Mouse (Mus musculus): ENCODE measurements around the gene BC004004. TPM values are rescaled to one million over a fixed set of nuclear protein-coding genes. Genes with fewer than 3 reads are reported as not detected.
"Not testable (repeated sequence)": the region's sequence is repeated elsewhere in the genome, so short reads cannot be mapped to it uniquely, and the experiment has no call there.

BC004004 gene
- polyA plus RNA-seq, 1 experiment from 2014 or later: 82.2 TPM

- Histone ChIP-seq H3K9ac (ENCODE audit: low read length) (no peak overlapping the region), H3K4me2 (ENCODE audit: low read depth, low read length) (no peak overlapping the region), H3K9me3 (ENCODE audit: control insufficient read depth, low read length) (peaks cover 5% of the 10 kb centered on the region; the same call in 1 of the 2 replicates), H3K27ac (ENCODE audit: low read length) (no peak overlapping the region), H3K4me1 (replicated peaks; ENCODE audit: control insufficient read depth, insufficient read depth, low read length) (no peaks in the 10 kb centered on the region), H3K27me3 (ENCODE audit: control insufficient read depth, insufficient read depth, low read depth, low read length) (no peaks in the 10 kb centered on the region), H3K4me3 (ENCODE audit: low read length) (no peak overlapping the region), H3K36me3 (ENCODE audit: control insufficient read depth, insufficient read depth, low read length) (no peaks in the 10 kb centered on the region)
- WGBS: 84% methylated on average over 2 of the region's 2 CpGs
- ATAC-seq (ENCODE audit: low read depth): no peak
These were observed 43.5 kb downstream of the BC004004 start for GRCm38 (mm10) chr17:29312082-29312481.

GRCm38 (mm10) chr17:29313300-29313699 lies 44.7 kb downstream of the BC004004 start:
- H3K4me1 ChIP-seq (replicated peaks; ENCODE audit: control insufficient read depth, insufficient read depth, low read length): no peaks in the 10 kb centered on the region
- H3K36me3 ChIP-seq (ENCODE audit: control insufficient read depth, insufficient read depth, low read length): no peaks in the 10 kb centered on the region
- no peak overlapping the region for H3K27ac ChIP-seq (ENCODE audit: low read length)
- H3K27me3 ChIP-seq (ENCODE audit: control insufficient read depth, insufficient read depth, low read depth, low read length): no peaks in the 10 kb centered on the region
- H3K4me2 ChIP-seq (ENCODE audit: low read depth, low read length): no peak overlapping the region
- ATAC-seq (ENCODE audit: low read depth): no peak
- H3K4me3 ChIP-seq (ENCODE audit: low read length): no peak overlapping the region
- H3K9ac ChIP-seq (ENCODE audit: low read length): no peak overlapping the region
- H3K9me3 ChIP-seq (ENCODE audit: control insufficient read depth, low read length): peaks cover 5% of the 10 kb centered on the region; the same call in 1 of the 2 replicates

GRCm38 (mm10) chr17:29315672-29316465 lies 47.3 kb downstream of the BC004004 start:
- no peak for ATAC-seq (ENCODE audit: low read depth)
- peak overlapping the region; percentile 42; the same call in 1 of the 2 replicates for H3K27ac ChIP-seq (ENCODE audit: low read length)
- no peak overlapping the region for H3K4me3 ChIP-seq (ENCODE audit: low read length)
- H3K9ac ChIP-seq (ENCODE audit: low read length): no peak overlapping the region
- no peaks in the 10 kb centered on the region for H3K4me1 ChIP-seq (replicated peaks; ENCODE audit: control insufficient read depth, insufficient read depth, low read length)
- peaks cover 5% of the 10 kb centered on the region; the same call in 1 of the 2 replicates for H3K9me3 ChIP-seq (ENCODE audit: control insufficient read depth, low read length)
- no peaks in the 10 kb centered on the region for H3K36me3 ChIP-seq (ENCODE audit: control insufficient read depth, insufficient read depth, low read length)
- H3K4me2 ChIP-seq (ENCODE audit: low read depth, low read length): no peak overlapping the region
- no peaks in the 10 kb centered on the region for H3K27me3 ChIP-seq (ENCODE audit: control insufficient read depth, insufficient read depth, low read depth, low read length)
- 42% methylated on average over 9 of the region's 9 CpGs for WGBS

- H3K4me2 ChIP-seq (ENCODE audit: low read depth, low read length): no peak overlapping the region
- H3K27me3 ChIP-seq (ENCODE audit: control insufficient read depth, insufficient read depth, low read depth, low read length): peaks cover 6% of the 10 kb centered on the region; the same call in 1 of the 2 replicates
- H3K36me3 ChIP-seq (ENCODE audit: control insufficient read depth, insufficient read depth, low read length): no peaks in the 10 kb centered on the region
- peaks cover 5% of the 10 kb centered on the region; the same call in 1 of the 2 replicates for H3K9me3 ChIP-seq (ENCODE audit: control insufficient read depth, low read length)
- no peak for ATAC-seq (ENCODE audit: low read depth)
- H3K27ac ChIP-seq (ENCODE audit: low read length): no peak overlapping the region
- H3K4me1 ChIP-seq (replicated peaks; ENCODE audit: control insufficient read depth, insufficient read depth, low read length): no peaks in the 10 kb centered on the region
- 62% methylated on average over 3 of the region's 3 CpGs for WGBS
- no peak overlapping the region for H3K9ac ChIP-seq (ENCODE audit: low read length)
- no peak overlapping the region for H3K4me3 ChIP-seq (ENCODE audit: low read length)
These were observed 48.3 kb downstream of the BC004004 start for GRCm38 (mm10) chr17:29316891-29317290.

GRCm38 (mm10) chr17:29317380-29317779 lies 48.8 kb downstream of the BC004004 start, which contains the start of gene Pi16:
Gene Pi16 (plus strand): TSS chr17:29317680.
- not testable (repeated sequence) for H3K27me3 ChIP-seq (ENCODE audit: control insufficient read depth, insufficient read depth, low read depth, low read length); H3K4me3 ChIP-seq (ENCODE audit: low read length); H3K9ac ChIP-seq (ENCODE audit: low read length); H3K4me2 ChIP-seq (ENCODE audit: low read depth, low read length); H3K36me3 ChIP-seq (ENCODE audit: control insufficient read depth, insufficient read depth, low read length); ATAC-seq (ENCODE audit: low read depth); H3K4me1 ChIP-seq (replicated peaks; ENCODE audit: control insufficient read depth, insufficient read depth, low read length); H3K27ac ChIP-seq (ENCODE audit: low read length); H3K9me3 ChIP-seq (ENCODE audit: control insufficient read depth, low read length)
- 82% methylated on average over 3 of the region's 3 CpGs for WGBS

- Histone ChIP-seq H3K4me1 (replicated peaks; ENCODE audit: control insufficient read depth, insufficient read depth, low read length) (0 out of 2 replicates have a peak, but pooled peaks cover 2% of the 10 kb centered on the region), H3K4me2 (ENCODE audit: low read depth, low read length) (no peak overlapping the region), H3K9me3 (ENCODE audit: control insufficient read depth, low read length) (no peaks in the 10 kb centered on the region), H3K36me3 (ENCODE audit: control insufficient read depth, insufficient read depth, low read length) (no peaks in the 10 kb centered on the region), H3K9ac (ENCODE audit: low read length) (no peak overlapping the region), H3K27me3 (ENCODE audit: control insufficient read depth, insufficient read depth, low read depth, low read length) (peaks cover 14% of the 10 kb centered on the region; the same call in 1 of the 2 replicates), H3K27ac (ENCODE audit: low read length) (no peak overlapping the region), H3K4me3 (ENCODE audit: low read length) (no peak overlapping the region)
- ATAC-seq (ENCODE audit: low read depth): no peak
- WGBS: 50% methylated on average over 6 of the region's 6 CpGs
These were observed 50.2 kb downstream of the BC004004 start for GRCm38 (mm10) chr17:29318731-29319250.

- Histone ChIP-seq H3K27ac (ENCODE audit: low read length) (no peak overlapping the region), H3K4me2 (ENCODE audit: low read depth, low read length) (no peak overlapping the region), H3K4me3 (ENCODE audit: low read length) (no peak overlapping the region), H3K9me3 (ENCODE audit: control insufficient read depth, low read length) (no peaks in the 10 kb centered on the region), H3K27me3 (ENCODE audit: control insufficient read depth, insufficient read depth, low read depth, low read length) (peaks cover 14% of the 10 kb centered on the region; the same call in 1 of the 2 replicates), H3K36me3 (ENCODE audit: control insufficient read depth, insufficient read depth, low read length) (no peaks in the 10 kb centered on the region), H3K4me1 (replicated peaks; ENCODE audit: control insufficient read depth, insufficient read depth, low read length) (0 out of 2 replicates have a peak, but pooled peaks cover 2% of the 10 kb centered on the region), H3K9ac (ENCODE audit: low read length) (no peak overlapping the region)
- no peak for ATAC-seq (ENCODE audit: low read depth)
- WGBS: 84% methylated on average over 7 of the region's 7 CpGs
These were observed 50.9 kb downstream of the BC004004 start for GRCm38 (mm10) chr17:29319476-29319875.

GRCm38 (mm10) chr17:29319881-29320639 lies 51.5 kb downstream of the BC004004 start:
- Histone ChIP-seq H3K4me2 (ENCODE audit: low read depth, low read length) (no peak overlapping the region), H3K4me1 (replicated peaks; ENCODE audit: control insufficient read depth, insufficient read depth, low read length) (0 out of 2 replicates have a peak, but pooled peaks cover 2% of the 10 kb centered on the region), H3K4me3 (ENCODE audit: low read length) (no peak overlapping the region), H3K27ac (ENCODE audit: low read length) (no peak overlapping the region), H3K36me3 (ENCODE audit: control insufficient read depth, insufficient read depth, low read length) (no peaks in the 10 kb centered on the region), H3K9ac (ENCODE audit: low read length) (no peak overlapping the region), H3K9me3 (ENCODE audit: control insufficient read depth, low read length) (no peaks in the 10 kb centered on the region), H3K27me3 (ENCODE audit: control insufficient read depth, insufficient read depth, low read depth, low read length) (peaks cover 14% of the 10 kb centered on the region; the same call in 1 of the 2 replicates)
- no peak for ATAC-seq (ENCODE audit: low read depth)
- WGBS: 47% methylated on average over 8 of the region's 8 CpGs

Data from lung, embryonic 16.5 days (tissue).